Mouse (Mus musculus): ENCODE data around the gene Grk5.
"Not testable (repeated sequence)": the region's sequence is repeated elsewhere in the genome, so short reads cannot be mapped to it uniquely, and the experiment has no call there.

The Grk5 gene

GRCm38 (mm10) chr19:60889714-60890315 is at the start of gene Grk5:
Grk5 (plus strand) TSS chr19:60889749.
- ATAC-seq (ENCODE audit: low TSS enrichment): peak; percentile 98

- peak; percentile 47 for ATAC-seq (ENCODE audit: low TSS enrichment)
Observed at GRCm38 (mm10) chr19:60843324-60843723, 46.2 kb upstream of the Grk5 start.

GRCm38 (mm10) chr19:60845731-60846130 is 43.8 kb upstream of the Grk5 start:
- ATAC-seq (ENCODE audit: low TSS enrichment): no peak

GRCm38 (mm10) chr19:60860868-60861700 is 28.5 kb upstream of the Grk5 start, which contains the start of gene Sfxn4:
Sfxn4 (minus strand) TSS chr19:60861479.
- ATAC-seq (ENCODE audit: low TSS enrichment): peak; percentile 99

GRCm38 (mm10) chr19:60866169-60866568 is 23.4 kb upstream of the Grk5 start:
- not testable (repeated sequence) for ATAC-seq (ENCODE audit: low TSS enrichment)

- ATAC-seq (ENCODE audit: low TSS enrichment): no peak
Observed at GRCm38 (mm10) chr19:60870489-60870888, 19.1 kb upstream of the Grk5 start.

- ATAC-seq (ENCODE audit: low TSS enrichment): no peak
Observed at GRCm38 (mm10) chr19:60871366-60871765, 18.2 kb upstream of the Grk5 start.

- ATAC-seq (ENCODE audit: low TSS enrichment): no peak
Observed at GRCm38 (mm10) chr19:60872272-60872671, 17.3 kb upstream of the Grk5 start.

- ATAC-seq (ENCODE audit: low TSS enrichment): peak; percentile 58
Observed at GRCm38 (mm10) chr19:60873501-60873900, 16.0 kb upstream of the Grk5 start.

- ATAC-seq (ENCODE audit: low TSS enrichment): peak; percentile 98
Observed at GRCm38 (mm10) chr19:60874064-60874694, 15.4 kb upstream of the Grk5 start, which contains the start of gene Prdx3. Prdx3 (minus strand) TSS chr19:60874556.

- ATAC-seq (ENCODE audit: low TSS enrichment): peak; percentile 97
Observed at GRCm38 (mm10) chr19:60883129-60883528, 6.4 kb upstream of the Grk5 start.

- ATAC-seq (ENCODE audit: low TSS enrichment): no peak
Observed at GRCm38 (mm10) chr19:60887637-60888036, 1.9 kb upstream of the Grk5 start.

- no peak for ATAC-seq (ENCODE audit: low TSS enrichment)
Observed at GRCm38 (mm10) chr19:60889101-60889713, 342 bp upstream of the Grk5 start.

GRCm38 (mm10) chr19:60890391-60891122 is 1.0 kb downstream of the Grk5 start:
- ATAC-seq (ENCODE audit: low TSS enrichment): peak; percentile 32

- no peak for ATAC-seq (ENCODE audit: low TSS enrichment)
Observed at GRCm38 (mm10) chr19:60891123-60891470, 1.5 kb downstream of the Grk5 start.

- no peak for ATAC-seq (ENCODE audit: low TSS enrichment)
Observed at GRCm38 (mm10) chr19:60891934-60892547, 2.5 kb downstream of the Grk5 start.

GRCm38 (mm10) chr19:60895251-60895880 is 5.8 kb downstream of the Grk5 start:
- 0 out of 2 replicates have a peak, but pooled peaks have one; percentile 35 for ATAC-seq (ENCODE audit: low TSS enrichment)

- ATAC-seq (ENCODE audit: low TSS enrichment): no peak
Observed at GRCm38 (mm10) chr19:60903139-60903538, 13.6 kb downstream of the Grk5 start.

- no peak for ATAC-seq (ENCODE audit: low TSS enrichment)
Observed at GRCm38 (mm10) chr19:60903971-60904370, 14.4 kb downstream of the Grk5 start.

- no peak for ATAC-seq (ENCODE audit: low TSS enrichment)
Observed at GRCm38 (mm10) chr19:60905477-60905876, 15.9 kb downstream of the Grk5 start.

- no peak for ATAC-seq (ENCODE audit: low TSS enrichment)
Observed at GRCm38 (mm10) chr19:60910304-60910703, 20.8 kb downstream of the Grk5 start.
